Mouse (Mus musculus): ENCODE measurements around the gene Mesp1.

Gene Mesp1

GRCm38 (mm10) chr7:79742277-79742658 lies 51.3 kb downstream of the Mesp1 start:
- no peak for DNase-seq (ENCODE audit: low read depth, low spot score)

All from R1 (cell line).